Mouse (Mus musculus): Measurements from ENCODE around the gene Grm2. TPM values are rescaled to one million over a fixed set of nuclear protein-coding genes. Genes with fewer than 3 reads are reported as not detected.
"Not testable (repeated sequence)": the region's sequence is repeated elsewhere in the genome, so short reads cannot be mapped to it uniquely, and the experiment has no call there.

Grm2 gene
- polyA plus RNA-seq, 1 experiment from 2014 or later, result 3.7 TPM

- Histone ChIP-seq H3K27ac (no peak overlapping the region), H3K4me3 (no peak overlapping the region), H3K9me3 (no peaks in the 10 kb centered on the region), H3K36me3 (no peaks in the 10 kb centered on the region), H3K9ac (no peak overlapping the region), H3K4me2 (no peak overlapping the region), H3K4me1 (replicated peaks) (no peaks in the 10 kb centered on the region), H3K27me3 (no peaks in the 10 kb centered on the region)
- ATAC-seq (ENCODE audit: low FRiP score), result no peak
- WGBS, result 75% methylated on average over 6 of the region's 6 CpGs
Observed at GRCm38 (mm10) chr9:106643787-106644186, 12.1 kb downstream of the Grm2 start.

GRCm38 (mm10) chr9:106643128-106643527 lies 12.8 kb downstream of the Grm2 start:
- Histone ChIP-seq H3K4me3 (no peak overlapping the region), H3K36me3 (no peaks in the 10 kb centered on the region), H3K27me3 (no peaks in the 10 kb centered on the region), H3K27ac (no peak overlapping the region), H3K4me2 (no peak overlapping the region), H3K9me3 (no peaks in the 10 kb centered on the region), H3K4me1 (replicated peaks) (no peaks in the 10 kb centered on the region), H3K9ac (no peak overlapping the region)
- ATAC-seq (ENCODE audit: low FRiP score), result no peak
- 34% methylated on average over 7 of the region's 7 CpGs for WGBS

GRCm38 (mm10) chr9:106641346-106641745 lies 14.5 kb downstream of the Grm2 start:
- Histone ChIP-seq H3K27me3 (no peaks in the 10 kb centered on the region), H3K4me2 (no peak overlapping the region), H3K9me3 (no peaks in the 10 kb centered on the region), H3K4me1 (replicated peaks) (no peaks in the 10 kb centered on the region), H3K27ac (no peak overlapping the region), H3K9ac (no peak overlapping the region), H3K36me3 (no peaks in the 10 kb centered on the region), H3K4me3 (no peak overlapping the region)
- 60% methylated on average over 5 of the region's 5 CpGs for WGBS
- no peak for ATAC-seq (ENCODE audit: low FRiP score)

DNA sequence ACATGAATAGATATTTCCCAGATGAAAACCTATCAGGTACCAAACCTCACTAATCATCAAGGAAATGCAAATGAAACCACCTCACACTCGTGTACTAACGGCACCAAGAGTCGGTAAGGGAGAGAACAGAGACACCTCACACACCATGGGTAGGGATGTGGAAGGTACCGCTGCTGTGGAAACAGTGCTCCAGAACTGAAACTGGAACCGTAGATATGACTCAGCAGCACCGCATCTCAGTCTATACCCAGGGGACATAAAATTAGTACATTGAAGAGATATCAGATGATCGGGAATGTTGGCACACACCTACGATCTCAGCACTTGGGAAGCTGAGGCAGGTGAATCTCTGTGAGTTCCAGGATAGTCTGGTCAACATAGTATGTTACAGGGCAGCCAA lies 17.7 kb downstream of the Grm2 start:
- H3K9ac ChIP-seq, result no peak overlapping the region
- no peak overlapping the region for H3K4me2 ChIP-seq
- no peaks in the 10 kb centered on the region for H3K4me1 ChIP-seq (replicated peaks)
- H3K9me3 ChIP-seq, result no peaks in the 10 kb centered on the region
- no peaks in the 10 kb centered on the region for H3K27me3 ChIP-seq
- H3K27ac ChIP-seq, result no peak overlapping the region
- no peak overlapping the region for H3K4me3 ChIP-seq
- 94% methylated on average over 8 of the region's 8 CpGs for WGBS
- no peaks in the 10 kb centered on the region for H3K36me3 ChIP-seq
- ATAC-seq (ENCODE audit: low FRiP score), result no peak

GRCm38 (mm10) chr9:106632185-106632584 lies 23.7 kb downstream of the Grm2 start:
- no peaks in the 10 kb centered on the region for H3K9me3 ChIP-seq
- WGBS, result 65% methylated on average over 5 of the region's 5 CpGs
- H3K27me3 ChIP-seq, result no peaks in the 10 kb centered on the region
- H3K9ac ChIP-seq, result no peak overlapping the region
- no peak overlapping the region for H3K4me3 ChIP-seq
- H3K4me1 ChIP-seq (replicated peaks), result peaks cover 4% of the 10 kb centered on the region; the same call in 1 of the 2 replicates
- H3K27ac ChIP-seq, result no peak overlapping the region
- ATAC-seq (ENCODE audit: low FRiP score), result no peak
- no peaks in the 10 kb centered on the region for H3K36me3 ChIP-seq
- H3K4me2 ChIP-seq, result no peak overlapping the region

- WGBS, result 22% methylated on average over 8 of the region's 8 CpGs
Observed at GRCm38 (mm10) chr9:106627796-106628195, 28.1 kb downstream of the Grm2 start.

GRCm38 (mm10) chr9:106626282-106626681 lies 29.6 kb downstream of the Grm2 start, which contains the start of gene Iqcf6:
Iqcf6 (plus strand) TSS chr9:106626582.
- H3K9me3 ChIP-seq, result no peaks in the 10 kb centered on the region
- no peak within 1 kb of the TSS for H3K4me3 ChIP-seq
- no peak within 1 kb of the TSS for H3K27ac ChIP-seq
- no peak within 1 kb of the TSS for H3K9ac ChIP-seq
- H3K36me3 ChIP-seq, result no peaks in the 10 kb centered on the region
- H3K4me1 ChIP-seq (replicated peaks), result peaks cover 4% of the 10 kb centered on the region; the same call in 1 of the 2 replicates
- no peaks in the 10 kb centered on the region for H3K27me3 ChIP-seq
- 82% methylated on average over 2 of the region's 2 CpGs for WGBS
- no peak for ATAC-seq (ENCODE audit: low FRiP score)
- H3K4me2 ChIP-seq, result no peak within 1 kb of the TSS

More at GRCm38 (mm10) chr9:106627796-106628195, 28.1 kb downstream of the Grm2 start:
- H3K4me1 ChIP-seq (replicated peaks); H3K27ac ChIP-seq; H3K36me3 ChIP-seq; ATAC-seq (ENCODE audit: low FRiP score); H3K4me3 ChIP-seq; H3K9me3 ChIP-seq; H3K27me3 ChIP-seq; H3K4me2 ChIP-seq; H3K9ac ChIP-seq: not testable (repeated sequence)

DNA sequence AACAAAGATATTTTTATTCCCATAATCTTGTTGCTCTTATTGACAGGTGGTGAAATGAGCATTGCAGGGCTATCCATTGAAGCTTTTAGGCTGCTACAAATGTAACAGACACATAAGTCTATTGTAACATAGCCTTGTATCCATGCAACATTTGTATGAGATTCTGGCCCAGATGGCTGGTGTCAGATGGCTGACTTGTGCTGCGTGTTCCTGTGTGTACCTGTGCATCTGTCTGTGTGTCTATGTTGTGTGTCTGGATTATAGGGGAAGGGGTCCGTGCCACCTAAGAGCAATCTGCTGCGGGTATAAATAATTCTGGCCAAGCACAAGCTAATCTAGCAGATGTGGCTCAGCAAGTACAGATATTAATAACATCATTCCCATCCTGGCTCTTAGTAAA lies 38.4 kb downstream of the Grm2 start:
- no peak overlapping the region for H3K9ac ChIP-seq
- H3K36me3 ChIP-seq, result no peaks in the 10 kb centered on the region
- ATAC-seq (ENCODE audit: low FRiP score), result no peak
- no peak overlapping the region for H3K4me2 ChIP-seq
- H3K4me1 ChIP-seq (replicated peaks), result no peaks in the 10 kb centered on the region
- WGBS, result 86% methylated on average over 3 of the region's 3 CpGs
- H3K27me3 ChIP-seq, result no peaks in the 10 kb centered on the region
- no peaks in the 10 kb centered on the region; the same call in 1 of the 2 replicates for H3K9me3 ChIP-seq
- H3K4me3 ChIP-seq, result no peak overlapping the region
- H3K27ac ChIP-seq, result no peak overlapping the region

- no peaks in the 10 kb centered on the region for H3K4me1 ChIP-seq (replicated peaks)
- no peaks in the 10 kb centered on the region; the same call in 1 of the 2 replicates for H3K9me3 ChIP-seq
- no peak overlapping the region for H3K27ac ChIP-seq
- no peak overlapping the region for H3K4me2 ChIP-seq
- H3K9ac ChIP-seq, result no peak overlapping the region
- WGBS, result 82% methylated on average over 9 of the region's 9 CpGs
- no peaks in the 10 kb centered on the region for H3K36me3 ChIP-seq
- H3K27me3 ChIP-seq, result no peaks in the 10 kb centered on the region
- ATAC-seq (ENCODE audit: low FRiP score), result no peak
- H3K4me3 ChIP-seq, result no peak overlapping the region
Observed at GRCm38 (mm10) chr9:106616306-106616705, 39.6 kb downstream of the Grm2 start.

DNA sequence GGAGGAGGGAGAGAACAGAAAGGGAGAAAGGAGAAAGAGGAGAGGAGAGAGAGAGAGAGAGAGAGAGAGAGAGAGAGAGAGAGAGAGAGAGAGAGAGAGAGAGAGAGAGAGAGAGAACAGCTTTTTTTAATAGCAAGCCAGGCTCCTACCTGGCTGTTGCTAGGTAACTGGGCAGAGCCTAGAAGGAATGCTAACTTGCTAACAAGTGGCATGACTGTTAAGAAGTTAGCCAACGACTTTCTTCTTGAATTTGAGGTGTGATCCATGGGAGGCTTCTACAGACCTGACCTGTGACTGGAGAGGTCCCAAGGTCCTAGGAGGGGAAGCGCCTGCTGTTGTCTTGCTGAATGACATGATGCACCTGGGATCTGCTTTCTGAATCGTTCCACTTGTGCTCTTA lies 41.3 kb downstream of the Grm2 start:
- ATAC-seq (ENCODE audit: low FRiP score), result no peak
- no peaks in the 10 kb centered on the region for H3K4me1 ChIP-seq (replicated peaks)
- no peak overlapping the region for H3K4me3 ChIP-seq
- H3K9me3 ChIP-seq, result no peaks in the 10 kb centered on the region; the same call in 1 of the 2 replicates
- no peak overlapping the region for H3K27ac ChIP-seq
- H3K4me2 ChIP-seq, result no peak overlapping the region
- H3K27me3 ChIP-seq, result no peaks in the 10 kb centered on the region
- H3K9ac ChIP-seq, result no peak overlapping the region
- WGBS, result 48% methylated on average over 3 of the region's 3 CpGs
- H3K36me3 ChIP-seq, result no peaks in the 10 kb centered on the region

- ATAC-seq (ENCODE audit: low FRiP score), result no peak
- 72% methylated on average over 2 of the region's 2 CpGs for WGBS
- H3K9me3 ChIP-seq, result no peaks in the 10 kb centered on the region
Observed at GRCm38 (mm10) chr9:106613951-106614350, 41.9 kb downstream of the Grm2 start.

DNA sequence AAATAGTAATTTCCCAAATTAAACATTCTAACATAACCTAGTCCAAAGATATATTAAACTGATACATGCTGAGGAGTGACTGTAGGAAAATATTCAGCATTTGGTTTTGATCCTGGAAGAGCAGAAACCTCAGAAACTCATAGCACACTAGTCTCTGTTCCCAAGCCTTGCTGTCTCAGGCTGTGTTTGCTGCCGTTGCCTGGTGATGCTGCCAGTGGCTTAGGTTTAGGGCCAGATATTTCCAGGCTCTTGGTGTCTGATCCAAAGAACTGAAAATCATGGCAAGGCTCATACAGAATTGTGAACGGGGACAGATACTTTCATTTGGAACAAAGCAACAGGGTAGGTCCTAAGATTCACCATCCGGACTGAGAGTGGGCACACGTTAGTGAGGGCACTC lies 45.2 kb downstream of the Grm2 start:
- H3K36me3 ChIP-seq, result no peaks in the 10 kb centered on the region
- no peak for ATAC-seq (ENCODE audit: low FRiP score)
- WGBS, result 83% methylated on average over 4 of the region's 4 CpGs

More at GRCm38 (mm10) chr9:106613951-106614350, 41.9 kb downstream of the Grm2 start:
- no peaks in the 10 kb centered on the region for H3K27me3 ChIP-seq
- H3K4me1 ChIP-seq (replicated peaks), result no peaks in the 10 kb centered on the region
- no peak overlapping the region for H3K27ac ChIP-seq
- no peak overlapping the region for H3K4me3 ChIP-seq
- H3K9ac ChIP-seq, result no peak overlapping the region
- H3K36me3 ChIP-seq, result no peaks in the 10 kb centered on the region
- no peak overlapping the region for H3K4me2 ChIP-seq

GRCm38 (mm10) chr9:106600546-106600945 lies 55.3 kb downstream of the Grm2 start:
- Histone ChIP-seq H3K9me3 (no peaks in the 10 kb centered on the region), H3K27me3 (no peaks in the 10 kb centered on the region), H3K9ac (no peak overlapping the region), H3K4me3 (no peak overlapping the region), H3K4me1 (replicated peaks) (no peaks in the 10 kb centered on the region), H3K36me3 (no peaks in the 10 kb centered on the region), H3K4me2 (no peak overlapping the region), H3K27ac (no peak overlapping the region)
- no peak for ATAC-seq (ENCODE audit: low FRiP score)
- 27% methylated on average over 8 of the region's 8 CpGs for WGBS

More for the DNA sequence above, 45.2 kb downstream of the Grm2 start:
- H3K27me3 ChIP-seq, result no peaks in the 10 kb centered on the region
- H3K27ac ChIP-seq, result no peak overlapping the region
- H3K4me3 ChIP-seq, result no peak overlapping the region
- no peaks in the 10 kb centered on the region for H3K4me1 ChIP-seq (replicated peaks)
- no peaks in the 10 kb centered on the region for H3K9me3 ChIP-seq
- H3K4me2 ChIP-seq, result no peak overlapping the region
- H3K9ac ChIP-seq, result no peak overlapping the region
